Mouse (Mus musculus): ENCODE measurements around the gene Rbm4.

DNA sequence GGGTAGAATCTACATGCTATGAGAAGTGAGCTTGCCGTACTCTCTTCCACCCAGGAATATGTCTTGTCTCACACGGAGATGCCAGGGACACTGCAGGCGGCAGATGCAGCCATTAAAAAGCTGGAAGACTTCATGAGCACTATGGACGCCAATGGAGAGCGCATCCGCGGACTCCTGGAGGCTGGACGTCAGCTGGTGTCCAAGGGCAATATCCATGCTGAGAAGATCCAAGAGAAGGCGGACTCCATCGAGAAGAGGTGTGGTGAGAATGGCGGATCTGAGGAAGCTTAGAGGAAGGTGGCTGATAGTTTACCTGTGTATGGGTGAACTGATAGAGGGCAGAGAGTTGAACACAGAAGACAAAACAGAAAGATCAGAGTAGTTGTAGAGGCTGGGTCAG lies 54.6 kb downstream of the Rbm4 start:
- no peak for TF ChIP-seq TAL1 (IDR thresholded peaks at IDR 0.05; ENCODE audit: low read length)
- TF ChIP-seq GATA1 (IDR thresholded peaks at IDR 0.05; ENCODE audit: low read length) = no peak
